Mouse (Mus musculus) limb, embryonic 13.5 days (tissue): ENCODE measurements at regions not wholly inside any gene's neighbourhood (a gene's known extent, or its start where the extent isn't known, plus 50 kb on each side); places are given as distances from the start of the nearest gene placed in this dataset.

Experiments used
- ATAC-seq: fragments of 200-750 bp; cut with Nextera tagmentation; 2 replicates; pipeline ENCODE4 v1.8.0; 2017; ENCODE audit warnings: low read depth, moderate number of reproducible peaks, moderate TSS enrichment; ENCODE audit not compliant: low FRiP score
- H3K27ac ChIP-seq: fragments of 300-500 bp; sonication (generic); 2 replicates; pipeline ENCODE4 v1.5.1; 2015; ENCODE audit warnings: inconsistent platforms, mild to moderate bottlenecking, moderate library complexity
- H3K27me3 ChIP-seq: fragments of 300-500 bp; sonication (generic); 2 replicates; pipeline ENCODE4 v1.6.1; 2015; ENCODE audit warnings: mild to moderate bottlenecking, inconsistent platforms
- H3K36me3 ChIP-seq: fragments of 300-500 bp; sonication (generic); 2 replicates; pipeline ENCODE4 v1.6.1; 2015; ENCODE audit warnings: inconsistent platforms, mild to moderate bottlenecking, moderate library complexity
- H3K4me1 ChIP-seq: fragments of 300-500 bp; sonication (generic); 2 replicates; pipeline ENCODE4 v1.6.1; 2015; ENCODE audit warnings: inconsistent platforms
- H3K4me2 ChIP-seq: fragments of 300-500 bp; sonication (generic); replicated peaks from 2 replicates; pipeline ENCODE4 v1.6.1; 2015; ENCODE audit warnings: inconsistent platforms, mild to moderate bottlenecking, moderate library complexity
- H3K4me3 ChIP-seq: fragments of 300-500 bp; sonication (generic); 2 replicates; pipeline ENCODE4 v1.5.1; 2015; ENCODE audit warnings: moderate library complexity, mild to moderate bottlenecking, inconsistent platforms
- H3K9ac ChIP-seq: fragments of 300-500 bp; sonication (generic); 2 replicates; pipeline ENCODE4 v1.6.1; 2015; ENCODE audit warnings: mild to moderate bottlenecking, inconsistent platforms
- H3K9me3 ChIP-seq: fragments of 300-500 bp; sonication (generic); 2 replicates; pipeline ENCODE4 v1.6.1; 2016; ENCODE audit warnings: inconsistent platforms
- WGBS: fragments of 180-500 bp; shearing (Covaris S2); methylation state at CpG from one replicate; pipeline ENCODE4 v1.1.7; 2015; 5-methylcytosine and 5-hydroxymethylcytosine counted together

GRCm38 (mm10) chr3:58169786-58170185, 244.7 kb upstream of the Tsc22d2 start:
- 81% methylated on average over 6 of the region's 6 CpGs for WGBS
- Histone ChIP-seq H3K27ac (no peak overlapping the region), H3K36me3 (no peaks in the 10 kb centered on the region), H3K9me3 (no peaks in the 10 kb centered on the region), H3K9ac (no peak overlapping the region), H3K4me2 (no peak overlapping the region), H3K27me3 (no peaks in the 10 kb centered on the region), H3K4me3 (no peak overlapping the region), H3K4me1 (peaks cover 13% of the 10 kb centered on the region)
- no peak for ATAC-seq

DNA sequence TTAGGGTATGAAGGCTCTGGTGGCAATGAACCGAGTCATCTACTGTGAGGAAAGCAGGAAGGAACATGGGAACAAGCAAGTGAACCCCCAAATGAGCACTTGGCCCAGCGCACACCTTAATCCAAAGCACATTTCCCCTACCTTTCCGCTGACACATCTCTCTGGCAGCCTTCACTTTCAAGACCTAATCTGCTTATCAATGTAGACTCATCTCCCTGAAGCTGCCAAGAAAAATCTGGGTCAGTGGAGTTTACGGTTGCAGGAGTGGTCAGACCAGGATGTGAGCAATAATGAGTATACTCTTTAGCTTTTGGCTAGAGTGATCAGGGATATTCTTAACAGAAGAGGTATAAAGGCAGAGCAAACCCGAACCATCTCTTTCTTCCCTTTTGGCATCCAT, 242.4 kb upstream of the Tsc22d2 start:
- Histone ChIP-seq H3K36me3 (no peaks in the 10 kb centered on the region), H3K4me2 (no peak overlapping the region), H3K9me3 (no peaks in the 10 kb centered on the region), H3K4me3 (no peak overlapping the region), H3K27me3 (no peaks in the 10 kb centered on the region), H3K9ac (no peak overlapping the region), H3K27ac (no peak overlapping the region), H3K4me1 (peaks cover 9% of the 10 kb centered on the region)
- ATAC-seq, result no peak
- 86% methylated on average over 5 of the region's 5 CpGs for WGBS

DNA sequence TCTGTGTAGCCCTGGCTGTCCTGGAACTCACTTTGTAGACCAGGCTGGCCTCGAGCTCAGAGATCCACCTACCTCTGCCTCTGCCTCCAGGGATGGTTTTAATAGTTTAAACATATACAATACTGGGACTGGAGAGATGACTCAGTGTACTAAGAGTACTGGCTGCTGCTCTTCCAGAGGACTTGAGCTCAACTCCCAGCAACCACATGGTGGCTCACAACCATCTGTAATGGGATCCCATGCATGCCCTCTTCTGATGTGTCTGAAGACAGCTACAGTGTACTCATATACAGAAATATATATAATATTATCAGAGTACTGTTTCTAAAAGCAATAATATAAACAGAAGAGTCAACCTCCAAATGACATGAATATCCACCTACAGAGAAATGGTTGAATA, 240.7 kb upstream of the Tsc22d2 start:
- Histone ChIP-seq H3K4me1 (peaks cover 3% of the 10 kb centered on the region), H3K36me3 (no peaks in the 10 kb centered on the region), H3K4me3 (no peak overlapping the region), H3K9me3 (no peaks in the 10 kb centered on the region), H3K27me3 (no peaks in the 10 kb centered on the region), H3K4me2 (no peak overlapping the region), H3K9ac (no peak overlapping the region), H3K27ac (no peak overlapping the region)
- WGBS, result 71% methylated on average over 1 of the region's 1 CpGs
- ATAC-seq, result no peak

DNA sequence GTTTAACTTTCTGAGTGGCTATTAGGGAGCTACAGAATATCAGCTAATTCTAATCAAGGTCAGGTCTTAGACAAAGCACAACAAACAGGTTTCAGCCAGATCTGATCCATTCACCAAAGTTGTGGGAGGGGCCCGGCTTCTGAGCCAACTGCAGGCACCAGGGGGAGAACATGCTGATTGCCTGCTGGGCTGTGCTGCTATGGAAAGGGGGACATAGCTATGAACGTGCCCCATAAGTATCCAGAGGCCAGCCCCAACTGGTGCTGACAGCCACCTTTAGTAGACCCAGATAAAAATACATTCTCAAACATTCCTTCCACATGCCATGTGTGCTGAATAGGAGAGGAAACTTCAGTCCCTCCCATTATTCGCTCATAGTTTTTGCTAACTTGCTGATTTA, 232.8 kb upstream of the Tsc22d2 start:
- no peak overlapping the region for H3K4me3 ChIP-seq
- ATAC-seq, result no peak; the same call in 1 of the 2 replicates
- no peaks in the 10 kb centered on the region for H3K27me3 ChIP-seq
- H3K4me2 ChIP-seq, result no peak overlapping the region
- no peaks in the 10 kb centered on the region for H3K9me3 ChIP-seq
- H3K9ac ChIP-seq, result no peak overlapping the region
- H3K36me3 ChIP-seq, result no peaks in the 10 kb centered on the region
- no peak overlapping the region for H3K27ac ChIP-seq
- 57% methylated on average over 3 of the region's 3 CpGs for WGBS
- H3K4me1 ChIP-seq, result no peaks in the 10 kb centered on the region

DNA sequence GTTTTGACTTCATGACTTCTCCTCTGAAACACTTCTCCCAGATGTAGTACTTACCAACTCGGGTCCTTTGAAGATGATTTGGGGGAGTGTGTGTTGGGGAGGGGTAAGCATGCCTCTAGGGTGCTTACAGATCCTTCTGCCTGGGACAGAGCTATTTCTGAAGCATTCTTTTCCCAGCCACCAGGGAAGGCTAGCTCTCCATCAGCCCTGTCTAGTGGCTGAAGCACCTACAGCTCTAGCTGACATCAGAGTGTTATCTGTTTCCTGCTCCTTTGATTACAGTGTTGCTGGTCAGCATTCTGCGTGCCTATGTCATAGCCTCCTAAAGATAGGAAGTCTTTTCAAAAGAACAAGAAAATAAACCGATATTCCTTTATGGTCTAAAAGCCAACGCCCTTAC, 232.2 kb upstream of the Tsc22d2 start:
- ATAC-seq, result no peak
- no peaks in the 10 kb centered on the region for H3K36me3 ChIP-seq
- no peak overlapping the region for H3K4me3 ChIP-seq
- H3K27ac ChIP-seq, result no peak overlapping the region
- WGBS, result 69% methylated on average over 4 of the region's 4 CpGs
- H3K9me3 ChIP-seq, result no peaks in the 10 kb centered on the region
- no peak overlapping the region for H3K4me2 ChIP-seq
- H3K4me1 ChIP-seq, result no peaks in the 10 kb centered on the region
- no peak overlapping the region for H3K9ac ChIP-seq
- no peaks in the 10 kb centered on the region for H3K27me3 ChIP-seq

DNA sequence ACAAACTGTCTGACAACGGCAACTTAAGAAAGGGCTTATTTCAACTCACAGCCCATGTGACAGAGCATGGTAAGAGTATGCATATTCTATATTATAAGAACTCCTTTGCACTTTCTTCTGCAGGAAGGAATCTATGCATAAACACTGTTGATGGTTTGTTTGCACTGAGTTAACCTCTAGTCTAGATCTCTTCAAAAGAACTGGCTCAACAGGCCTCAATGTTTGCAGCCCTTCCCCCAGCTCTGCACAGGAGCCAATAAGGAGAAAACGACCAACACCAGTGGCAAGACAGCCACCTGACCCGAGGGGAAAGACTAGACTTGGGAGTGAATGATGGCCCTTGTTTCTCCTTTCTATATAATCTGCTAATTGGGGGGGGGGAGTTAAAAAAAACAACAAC, 231.2 kb upstream of the Tsc22d2 start:
- 34% methylated on average over 3 of the region's 3 CpGs for WGBS
- no peak overlapping the region for H3K4me2 ChIP-seq
- H3K9me3 ChIP-seq, result no peaks in the 10 kb centered on the region
- no peak overlapping the region for H3K27ac ChIP-seq
- no peak overlapping the region for H3K4me3 ChIP-seq
- no peak for ATAC-seq
- H3K27me3 ChIP-seq, result no peaks in the 10 kb centered on the region
- no peaks in the 10 kb centered on the region for H3K4me1 ChIP-seq
- H3K36me3 ChIP-seq, result no peaks in the 10 kb centered on the region
- H3K9ac ChIP-seq, result no peak overlapping the region

- Histone ChIP-seq H3K27me3 (no peaks in the 10 kb centered on the region), H3K27ac (no peak overlapping the region), H3K36me3 (no peaks in the 10 kb centered on the region), H3K4me2 (no peak overlapping the region), H3K9me3 (0 out of 2 replicates have a peak, but pooled peaks cover 7% of the 10 kb centered on the region), H3K4me3 (no peak overlapping the region), H3K9ac (no peak overlapping the region), H3K4me1 (peaks cover 7% of the 10 kb centered on the region)
- no peak for ATAC-seq
- 80% methylated on average over 6 of the region's 6 CpGs for WGBS
Measured at GRCm38 (mm10) chr3:58200462-58200861, 214.1 kb upstream of the Tsc22d2 start.

DNA sequence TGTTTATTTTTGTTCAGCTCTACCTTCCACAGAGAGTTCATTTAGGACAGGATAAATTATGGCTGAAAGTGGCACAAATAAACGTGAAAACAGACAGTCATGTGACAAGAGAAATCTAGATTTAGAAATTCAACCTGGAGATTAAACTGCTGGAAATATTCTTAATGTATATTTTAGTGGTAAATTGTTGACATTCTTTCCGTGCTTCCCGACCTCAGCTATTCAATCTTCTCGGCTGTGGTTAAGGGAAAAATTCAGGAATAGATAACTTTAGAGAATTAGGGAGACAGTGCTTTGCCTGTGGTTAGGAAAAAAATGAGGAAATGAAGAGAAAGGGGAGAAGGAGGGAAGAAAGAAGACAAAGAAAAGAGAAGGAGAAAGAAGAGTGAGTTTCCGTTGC, 211.7 kb upstream of the Tsc22d2 start:
- Histone ChIP-seq H3K4me3 (no peak overlapping the region), H3K27ac (no peak overlapping the region)

DNA sequence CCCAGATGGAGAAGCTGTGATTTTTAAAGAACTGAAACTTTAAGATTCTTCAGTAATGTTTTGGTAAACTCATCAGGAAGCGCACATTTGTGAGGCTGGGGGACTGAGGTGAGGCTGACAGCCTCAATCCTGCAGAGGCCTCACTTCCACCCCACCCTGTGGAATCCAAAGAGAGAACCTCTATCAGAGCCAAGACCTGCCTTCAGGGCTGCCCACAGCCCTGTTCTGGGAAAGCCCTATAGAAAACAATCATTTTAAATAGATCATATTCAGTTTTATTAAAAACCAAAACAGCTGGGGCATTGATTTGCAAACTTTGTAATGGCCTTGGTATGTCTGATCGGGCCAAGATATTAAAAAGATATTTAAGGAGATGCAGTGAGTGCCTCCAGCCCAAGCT, 210.7 kb upstream of the Tsc22d2 start:
- Histone ChIP-seq H3K36me3 (no peaks in the 10 kb centered on the region), H3K4me1 (peaks cover 7% of the 10 kb centered on the region), H3K4me2 (no peak overlapping the region), H3K27me3 (no peaks in the 10 kb centered on the region), H3K27ac (no peak overlapping the region), H3K9ac (no peak overlapping the region), H3K9me3 (0 out of 2 replicates have a peak, but pooled peaks cover 7% of the 10 kb centered on the region), H3K4me3 (no peak overlapping the region)
- 58% methylated on average over 2 of the region's 2 CpGs for WGBS
- no peak for ATAC-seq

More for the DNA sequence above, 211.7 kb upstream of the Tsc22d2 start:
- WGBS, result 65% methylated on average over 5 of the region's 5 CpGs
- no peak for ATAC-seq
- Histone ChIP-seq H3K4me1 (peaks cover 7% of the 10 kb centered on the region), H3K36me3 (no peaks in the 10 kb centered on the region), H3K27me3 (no peaks in the 10 kb centered on the region), H3K9me3 (0 out of 2 replicates have a peak, but pooled peaks cover 7% of the 10 kb centered on the region), H3K9ac (no peak overlapping the region), H3K4me2 (no peak overlapping the region)

GRCm38 (mm10) chr3:58205526-58205925, 209.0 kb upstream of the Tsc22d2 start:
- Histone ChIP-seq H3K4me3 (no peak overlapping the region), H3K9ac (no peak overlapping the region), H3K4me2 (no peak overlapping the region), H3K27me3 (no peaks in the 10 kb centered on the region), H3K27ac (no peak overlapping the region), H3K4me1 (peaks cover 7% of the 10 kb centered on the region), H3K36me3 (no peaks in the 10 kb centered on the region), H3K9me3 (no peaks in the 10 kb centered on the region)
- ATAC-seq, result no peak
- 91% methylated on average over 2 of the region's 2 CpGs for WGBS

DNA sequence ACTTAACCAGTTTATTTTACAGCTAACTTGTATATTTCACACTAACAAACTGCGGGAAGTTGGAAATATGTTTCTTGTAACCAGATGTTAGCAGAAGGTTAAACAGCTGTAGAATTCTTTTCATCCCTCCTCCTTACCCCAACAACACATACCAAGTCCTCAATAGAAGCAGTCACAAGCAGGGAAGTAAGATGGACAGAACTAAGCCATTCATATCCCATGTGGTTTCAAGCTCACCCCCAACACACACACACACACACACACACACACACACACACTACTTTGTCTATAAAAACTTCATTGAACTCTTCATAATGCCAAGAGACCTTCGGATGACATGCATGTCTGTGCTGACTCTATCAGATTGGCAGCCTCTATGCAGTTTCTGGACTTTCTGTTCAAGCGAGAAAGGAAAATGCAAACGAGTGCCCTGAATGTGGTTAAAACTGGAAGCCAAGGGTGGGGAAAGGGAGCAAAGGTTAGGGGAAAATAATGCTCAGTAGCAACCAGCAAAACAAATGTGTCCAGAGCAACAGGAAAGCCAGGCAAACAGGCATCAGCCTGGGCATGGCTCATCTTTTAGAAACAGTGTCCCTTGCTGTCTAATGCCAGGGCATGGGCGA, 207.6 kb upstream of the Tsc22d2 start:
- Histone ChIP-seq H3K4me1 (peaks cover 7% of the 10 kb centered on the region), H3K4me2 (no peak overlapping the region), H3K27me3 (no peaks in the 10 kb centered on the region), H3K4me3 (no peak overlapping the region), H3K27ac (no peak overlapping the region), H3K9ac (no peak overlapping the region), H3K36me3 (no peaks in the 10 kb centered on the region), H3K9me3 (no peaks in the 10 kb centered on the region)
- WGBS, result 62% methylated on average over 5 of the region's 5 CpGs
- no peak for ATAC-seq

- Histone ChIP-seq H3K36me3 (no peaks in the 10 kb centered on the region), H3K9me3 (no peaks in the 10 kb centered on the region), H3K9ac (no peak overlapping the region), H3K4me1 (no peaks in the 10 kb centered on the region), H3K27me3 (no peaks in the 10 kb centered on the region), H3K27ac (no peak overlapping the region), H3K4me3 (no peak overlapping the region), H3K4me2 (no peak overlapping the region)
- ATAC-seq, result no peak
- WGBS, result 32% methylated on average over 3 of the region's 3 CpGs
Measured at GRCm38 (mm10) chr3:58211016-58211415, 203.5 kb upstream of the Tsc22d2 start.

DNA sequence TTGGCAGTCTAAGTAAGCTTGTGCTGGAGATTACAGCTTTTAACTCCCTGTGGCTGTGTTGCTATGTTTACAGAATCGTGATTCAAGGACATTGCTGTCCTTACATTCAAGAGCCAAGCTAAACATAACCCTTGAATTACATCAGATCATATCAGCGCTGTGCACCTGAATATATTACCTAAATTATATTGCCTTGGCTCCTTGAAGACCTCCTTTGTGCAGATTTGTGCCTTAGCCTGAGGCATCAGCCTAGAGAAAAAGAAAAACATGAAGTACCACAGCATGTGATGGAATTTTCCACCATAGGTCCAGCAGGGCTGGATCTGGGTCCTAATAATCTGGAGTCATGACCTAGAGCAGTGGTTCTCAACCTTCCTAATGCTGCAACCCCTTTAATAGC, 189.8 kb upstream of the Tsc22d2 start:
- Histone ChIP-seq H3K27me3 (no peaks in the 10 kb centered on the region), H3K4me1 (peaks cover 3% of the 10 kb centered on the region; the same call in 1 of the 2 replicates), H3K4me2 (no peak overlapping the region), H3K27ac (no peak overlapping the region), H3K4me3 (no peak overlapping the region), H3K36me3 (no peaks in the 10 kb centered on the region), H3K9me3 (no peaks in the 10 kb centered on the region), H3K9ac (no peak overlapping the region)
- no peak for ATAC-seq
- WGBS, result 75% methylated on average over 2 of the region's 2 CpGs
